12 mouse cellular contexts compared by ENCODE assay signal in genomic region chr5:149713834-149714233, GRCm38 (mm10). TPM values are rescaled to one million over a fixed set of nuclear protein-coding genes. Genes with fewer than 3 reads are reported as not detected.
DNase-seq lines count a peak whose midpoint lies in the region; ATAC-seq lines count a peak whose summit lies in the region.
"Had no signal": no experiment of that assay in that cellular context is flagged by ENCODE, and none has a peak within 500 bp of the region (broad histone marks: within the 10 kb centered on the region; RNA-seq: fewer than 3 reads in every experiment).

No protein-coding gene starts in this region.

- H3K27me3 ChIP-seq in heart, embryonic 13.5 days (replicated peaks) = no peaks in the 10 kb centered on the region
- no peaks in the 10 kb centered on the region for H3K27me3 ChIP-seq in hindbrain, embryonic 15.5 days
- no peaks in the 10 kb centered on the region for H3K27me3 ChIP-seq in midbrain, embryonic 15.5 days (replicated peaks)
- H3K27me3 ChIP-seq: limb, embryonic 15.5 days; stomach, embryonic 15.5 days had no signal

- no peak for ATAC-seq in heart, embryonic 13.5 days (ENCODE audit: extremely low read depth, insufficient number of reproducible peaks, low FRiP score, low TSS enrichment)
- peak; percentile 42; the same call in 1 of the 2 replicates for ATAC-seq in hindbrain, embryonic 15.5 days (ENCODE audit: low FRiP score, low read depth)
- peak; percentile 55 for ATAC-seq in midbrain, embryonic 15.5 days (replicated peaks)

- 21% methylated on average over 16 of the region's 16 CpGs for WGBS in heart, embryonic 13.5 days
- WGBS in hindbrain, embryonic 15.5 days = 62% methylated on average over 16 of the region's 16 CpGs
- 56% methylated on average over 16 of the region's 16 CpGs for WGBS in midbrain, embryonic 15.5 days

- no peak overlapping the region for H3K27ac ChIP-seq in heart, embryonic 13.5 days (replicated peaks)
- H3K27ac ChIP-seq in hindbrain, embryonic 15.5 days (replicated peaks) = peak overlapping the region; percentile 39; the same call in 1 of the 2 replicates
- peak overlapping the region; percentile 69 for H3K27ac ChIP-seq in midbrain, embryonic 15.5 days
- H3K27ac ChIP-seq: limb, embryonic 15.5 days; stomach, embryonic 15.5 days had no signal

- no peak for DNase-seq in heart, adult 18-20 months
- DNase-seq in layer of hippocampus, postnatal 10 days (ENCODE audit: low spot score in 2 of 2) = peak; percentile 16 to 29
- DNase-seq in layer of hippocampus, postnatal 36 days = no peak
- no peak for DNase-seq in T-cell, adult 2 months (ENCODE audit: low spot score)
- no peak for DNase-seq in cerebellum, adult 11 months
- DNase-seq: cerebellum, adult 11-12 months; gastrocnemius, postnatal 25 days had no signal

- peak overlapping the region; percentile 70 for H3K4me2 ChIP-seq in heart, embryonic 13.5 days
- H3K4me2 ChIP-seq in hindbrain, embryonic 15.5 days = peak overlapping the region; percentile 24
- peak overlapping the region; percentile 35 for H3K4me2 ChIP-seq in midbrain, embryonic 15.5 days
- H3K4me2 ChIP-seq: limb, embryonic 15.5 days; stomach, embryonic 15.5 days had no signal

- H3K9me3 ChIP-seq in heart, embryonic 13.5 days = no peaks in the 10 kb centered on the region
- H3K9me3 ChIP-seq in hindbrain, embryonic 15.5 days = no peaks in the 10 kb centered on the region
- H3K9me3 ChIP-seq in midbrain, embryonic 15.5 days = no peaks in the 10 kb centered on the region
- H3K9me3 ChIP-seq: stomach, embryonic 15.5 days had no signal

- peak overlapping the region; percentile 42 for H3K4me3 ChIP-seq in heart, embryonic 13.5 days
- H3K4me3 ChIP-seq in hindbrain, embryonic 15.5 days = no peak overlapping the region
- H3K4me3 ChIP-seq in midbrain, embryonic 15.5 days = no peak overlapping the region
- H3K4me3 ChIP-seq: limb, embryonic 15.5 days; stomach, embryonic 15.5 days had no signal

- H3K4me1 ChIP-seq in heart, embryonic 13.5 days = peaks cover 12% of the 10 kb centered on the region
- H3K4me1 ChIP-seq in hindbrain, embryonic 15.5 days (replicated peaks) = peaks cover 21% of the 10 kb centered on the region
- peaks cover 30% of the 10 kb centered on the region for H3K4me1 ChIP-seq in midbrain, embryonic 15.5 days
- H3K4me1 ChIP-seq: stomach, embryonic 15.5 days had no signal

- H3K9ac ChIP-seq in heart, embryonic 13.5 days = peak overlapping the region; percentile 69
- no peak overlapping the region for H3K9ac ChIP-seq in hindbrain, embryonic 15.5 days
- no peak overlapping the region; the same call in 1 of the 2 replicates for H3K9ac ChIP-seq in midbrain, embryonic 15.5 days
- H3K9ac ChIP-seq: limb, embryonic 15.5 days; stomach, embryonic 15.5 days had no signal

- peaks cover 2% of the 10 kb centered on the region; the same call in 1 of the 2 replicates for H3K36me3 ChIP-seq in heart, embryonic 13.5 days
- H3K36me3 ChIP-seq in hindbrain, embryonic 15.5 days = no peaks in the 10 kb centered on the region
- no peaks in the 10 kb centered on the region for H3K36me3 ChIP-seq in midbrain, embryonic 15.5 days (replicated peaks)
- H3K36me3 ChIP-seq: limb, embryonic 15.5 days; stomach, embryonic 15.5 days had no signal

RNA-seq across cellular contexts. Expression of gene B3glct, which starts 35.8 kb away (rescaled TPM):
- 9.4 and 9.5 TPM in 2 replicates for polyA plus RNA-seq in heart, embryonic 13.5 days (2015; fragmentation: Nextera tagmentation; extraction: Ambion mirVana)
- total RNA-seq in heart, adult 18-20 months (2021) = 1 to 10 TPM; 5.5 to 5.8 TPM
- 10 to 100 TPM; 19.7 to 24.4 TPM for total RNA-seq in layer of hippocampus, postnatal 10 days (2021)
- 10 to 100 TPM; 11.6 to 11.8 TPM for total RNA-seq in layer of hippocampus, postnatal 36 days (2021)
- polyA plus RNA-seq in hindbrain, embryonic 15.5 days (2015; fragmentation: Nextera tagmentation; extraction: Ambion mirVana) = 14.8 TPM in 2 replicates
- polyA plus RNA-seq in midbrain, embryonic 15.5 days (2015; fragmentation: Nextera tagmentation; extraction: Ambion mirVana) = 14.7 and 15.7 TPM in 2 replicates

Comparison
In these comparisons a context has a peak if more than half of its experiments do, and no peak if none do; other contexts are left out.
1. DNase-seq: peak in layer of hippocampus, postnatal 10 days (2 of 2); none in heart, adult 18-20 months (0 of 2), layer of hippocampus, postnatal 36 days (0 of 2), T-cell, adult 2 months (single experiment) and cerebellum, adult 11 months (single experiment).
2. Peak in every context shown above with its lines, with median percentiles within 50 percentile points of each other: H3K4me2 ChIP-seq.